Mouse (Mus musculus) stomach, embryonic 14.5 days (tissue): ENCODE measurements at regions not wholly inside any gene's neighbourhood (a gene's known extent, or its start where the extent isn't known, plus 50 kb on each side); places are given as distances from the start of the nearest gene placed in this dataset.
"Not testable (repeated sequence)": the region's sequence is repeated elsewhere in the genome, so short reads cannot be mapped to it uniquely, and the experiment has no call there.

Experiments
- ATAC-seq: fragments of 200-750 bp; cut with Nextera tagmentation; 2 replicates; pipeline ENCODE4 v1.8.0; 2017; ENCODE audit warnings: low read depth, moderate TSS enrichment; ENCODE audit not compliant: insufficient number of reproducible peaks, insufficient read depth, low FRiP score
- H3K27ac ChIP-seq: fragments of 300-500 bp; sonication (generic); 2 replicates; pipeline ENCODE4 v1.5.1; 2014; ENCODE audit warnings: mild to moderate bottlenecking, low read length, moderate library complexity, mixed read lengths
- H3K27me3 ChIP-seq: fragments of 300-500 bp; sonication (generic); 2 replicates; pipeline ENCODE4 v1.6.1; 2014; ENCODE audit warnings: low read length, control low read depth, mixed read lengths; ENCODE audit not compliant: control insufficient read depth, insufficient read depth
- H3K36me3 ChIP-seq: fragments of 300-500 bp; sonication (generic); 2 replicates; pipeline ENCODE4 v1.6.1; 2014; ENCODE audit warnings: mild to moderate bottlenecking, control low read depth, low read length, moderate library complexity, mixed read lengths; ENCODE audit not compliant: control insufficient read depth, insufficient read depth
- H3K4me1 ChIP-seq: fragments of 300-500 bp; sonication (generic); 2 replicates; pipeline ENCODE4 v1.6.1; 2014; ENCODE audit warnings: low read length, control low read depth, mixed read lengths; ENCODE audit not compliant: control insufficient read depth, insufficient read depth
- H3K4me2 ChIP-seq: fragments of 300-500 bp; sonication (generic); replicated peaks from 2 replicates; pipeline ENCODE4 v1.6.1; 2014; ENCODE audit warnings: low read depth, low read length, control low read depth
- H3K4me3 ChIP-seq: fragments of 300-500 bp; sonication (generic); 2 replicates; pipeline ENCODE4 v1.5.1; 2014; ENCODE audit warnings: low read depth, low read length, control low read depth
- H3K9ac ChIP-seq: fragments of 300-500 bp; sonication (generic); replicated peaks from 2 replicates; pipeline ENCODE4 v1.6.1; 2014; ENCODE audit warnings: low read depth, mild to moderate bottlenecking, control low read depth, low read length, moderate library complexity, mixed read lengths
- H3K9me3 ChIP-seq: fragments of 300-500 bp; sonication (generic); 2 replicates; pipeline ENCODE4 v1.6.1; 2016; ENCODE audit warnings: low read depth, low read length, control low read depth; ENCODE audit not compliant: control insufficient read depth
- WGBS: fragments of 180-500 bp; shearing (Covaris S2); extraction: QIAGEN DNeasy Blood & Tissue Kit; methylation state at CpG from one replicate; pipeline ENCODE4 v1.1.7; 2014; 5-methylcytosine and 5-hydroxymethylcytosine counted together

GRCm38 (mm10) chr3:147716391-147716790 is 864.2 kb downstream of the Ttll7 start:
- Histone ChIP-seq H3K9me3 (no peaks in the 10 kb centered on the region), H3K4me1 (no peaks in the 10 kb centered on the region), H3K4me2 (no peak overlapping the region), H3K36me3 (no peaks in the 10 kb centered on the region), H3K27ac (no peak overlapping the region), H3K9ac (no peak overlapping the region), H3K4me3 (no peak overlapping the region), H3K27me3 (no peaks in the 10 kb centered on the region)
- 72% methylated on average over 4 of the region's 4 CpGs for WGBS
- ATAC-seq, result no peak

GRCm38 (mm10) chr3:147707401-147707801 is 855.2 kb downstream of the Ttll7 start:
- Histone ChIP-seq H3K9ac (no peak overlapping the region), H3K27me3 (no peaks in the 10 kb centered on the region), H3K4me2 (no peak overlapping the region), H3K9me3 (no peaks in the 10 kb centered on the region), H3K27ac (no peak overlapping the region), H3K4me1 (0 out of 2 replicates have a peak, but pooled peaks cover 2% of the 10 kb centered on the region), H3K4me3 (no peak overlapping the region), H3K36me3 (no peaks in the 10 kb centered on the region)
- ATAC-seq, result no peak; the same call in 1 of the 2 replicates
- WGBS, result 14% methylated on average over 4 of the region's 4 CpGs

DNA sequence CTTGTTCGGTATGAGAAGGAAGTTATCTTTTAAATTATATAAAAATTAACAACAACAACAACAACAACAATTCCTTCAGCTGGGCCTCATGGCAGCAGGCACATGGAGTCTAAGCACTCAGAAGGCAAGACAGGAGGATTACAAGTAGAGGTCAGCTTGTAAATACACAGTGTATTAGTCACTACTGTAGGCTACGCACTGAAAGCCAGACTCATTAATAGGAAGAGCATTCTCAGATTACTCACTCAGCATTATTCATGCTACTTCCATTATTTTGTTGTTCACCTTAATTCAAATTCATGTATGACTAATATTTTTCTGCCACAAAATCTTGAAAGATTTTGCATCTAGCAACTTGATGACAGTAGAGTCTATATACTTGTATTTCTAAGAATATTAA is 831.6 kb downstream of the Ttll7 start:
- WGBS, result 88% methylated on average over 2 of the region's 2 CpGs
- Histone ChIP-seq H3K4me3 (no peak overlapping the region), H3K9ac (no peak overlapping the region), H3K4me1 (no peaks in the 10 kb centered on the region), H3K4me2 (no peak overlapping the region), H3K36me3 (no peaks in the 10 kb centered on the region), H3K27me3 (no peaks in the 10 kb centered on the region), H3K9me3 (no peaks in the 10 kb centered on the region), H3K27ac (no peak overlapping the region)
- ATAC-seq, result no peak

- WGBS, result 50% methylated on average over 1 of the region's 1 CpGs
- no peak for ATAC-seq
- no peaks in the 10 kb centered on the region for H3K4me1 ChIP-seq
These were observed 828.1 kb downstream of the Ttll7 start for GRCm38 (mm10) chr3:147680299-147680698.

DNA sequence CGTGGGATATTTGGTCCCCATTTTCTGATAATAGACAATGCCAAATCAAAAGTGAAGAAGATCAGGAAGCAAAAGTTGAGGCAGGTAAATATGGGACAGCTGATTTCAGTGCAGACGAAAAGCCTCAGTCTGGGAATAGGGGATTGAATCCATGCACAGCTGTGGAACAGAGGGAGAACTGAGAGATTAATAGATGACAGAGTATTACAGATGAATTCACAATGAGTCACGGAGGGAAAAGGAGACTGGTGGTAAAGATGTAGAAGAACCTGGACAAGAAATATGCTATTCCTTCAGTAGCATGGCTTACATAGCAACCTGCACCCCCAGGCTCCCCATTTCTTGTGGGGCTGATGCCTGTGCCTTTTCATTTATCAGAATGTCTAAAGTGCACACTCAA is 810.4 kb downstream of the Ttll7 start:
- Histone ChIP-seq H3K4me1 (no peaks in the 10 kb centered on the region), H3K27me3 (no peaks in the 10 kb centered on the region), H3K4me2 (no peak overlapping the region), H3K9me3 (no peaks in the 10 kb centered on the region), H3K36me3 (no peaks in the 10 kb centered on the region), H3K27ac (no peak overlapping the region), H3K9ac (no peak overlapping the region), H3K4me3 (no peak overlapping the region)
- WGBS, result 74% methylated on average over 3 of the region's 3 CpGs
- no peak for ATAC-seq

More at GRCm38 (mm10) chr3:147680299-147680698, 828.1 kb downstream of the Ttll7 start:
- no peaks in the 10 kb centered on the region for H3K27me3 ChIP-seq
- no peak overlapping the region for H3K4me2 ChIP-seq
- no peaks in the 10 kb centered on the region for H3K9me3 ChIP-seq
- H3K27ac ChIP-seq, result no peak overlapping the region
- no peak overlapping the region for H3K9ac ChIP-seq
- H3K4me3 ChIP-seq, result no peak overlapping the region
- H3K36me3 ChIP-seq, result no peaks in the 10 kb centered on the region

DNA sequence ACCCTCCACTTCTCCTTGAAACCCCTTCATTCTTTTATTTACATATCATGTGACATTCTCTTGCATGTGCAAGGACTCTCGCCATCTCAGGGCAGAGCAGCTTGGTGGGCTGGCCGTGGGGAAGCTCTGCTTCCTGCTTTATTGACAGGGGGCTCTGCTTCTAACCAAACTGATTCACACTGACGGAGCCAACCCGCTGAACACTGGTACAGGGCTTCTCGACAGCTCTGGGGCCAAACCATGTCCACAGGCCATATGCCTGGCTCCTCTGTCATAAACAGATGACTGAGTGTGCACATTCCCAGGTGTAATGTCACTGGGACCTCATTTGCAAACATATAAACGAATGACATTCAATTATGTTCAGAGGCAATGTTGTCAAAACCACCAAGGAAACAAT is 800.7 kb downstream of the Ttll7 start:
- 37% methylated on average over 6 of the region's 6 CpGs for WGBS
- no peak overlapping the region for H3K27ac ChIP-seq
- no peak for ATAC-seq

GRCm38 (mm10) chr3:147635486-147635885 is 783.3 kb downstream of the Ttll7 start:
- not testable (repeated sequence) for H3K9ac ChIP-seq, H3K27ac ChIP-seq, H3K36me3 ChIP-seq, H3K4me3 ChIP-seq, ATAC-seq, H3K27me3 ChIP-seq, H3K4me1 ChIP-seq, H3K9me3 ChIP-seq, H3K4me2 ChIP-seq
- WGBS, result 93% methylated on average over 18 of the region's 21 CpGs

More for the DNA sequence above, 800.7 kb downstream of the Ttll7 start:
- H3K27me3 ChIP-seq, result no peaks in the 10 kb centered on the region
- no peak overlapping the region for H3K9ac ChIP-seq
- no peaks in the 10 kb centered on the region for H3K36me3 ChIP-seq
- no peaks in the 10 kb centered on the region for H3K9me3 ChIP-seq
- H3K4me1 ChIP-seq, result no peaks in the 10 kb centered on the region
- H3K4me3 ChIP-seq, result no peak overlapping the region
- H3K4me2 ChIP-seq, result no peak overlapping the region

GRCm38 (mm10) chr3:147631151-147631550 is 779.0 kb downstream of the Ttll7 start:
- H3K9me3 ChIP-seq, result no peaks in the 10 kb centered on the region
- WGBS, result 68% methylated on average over 3 of the region's 3 CpGs

DNA sequence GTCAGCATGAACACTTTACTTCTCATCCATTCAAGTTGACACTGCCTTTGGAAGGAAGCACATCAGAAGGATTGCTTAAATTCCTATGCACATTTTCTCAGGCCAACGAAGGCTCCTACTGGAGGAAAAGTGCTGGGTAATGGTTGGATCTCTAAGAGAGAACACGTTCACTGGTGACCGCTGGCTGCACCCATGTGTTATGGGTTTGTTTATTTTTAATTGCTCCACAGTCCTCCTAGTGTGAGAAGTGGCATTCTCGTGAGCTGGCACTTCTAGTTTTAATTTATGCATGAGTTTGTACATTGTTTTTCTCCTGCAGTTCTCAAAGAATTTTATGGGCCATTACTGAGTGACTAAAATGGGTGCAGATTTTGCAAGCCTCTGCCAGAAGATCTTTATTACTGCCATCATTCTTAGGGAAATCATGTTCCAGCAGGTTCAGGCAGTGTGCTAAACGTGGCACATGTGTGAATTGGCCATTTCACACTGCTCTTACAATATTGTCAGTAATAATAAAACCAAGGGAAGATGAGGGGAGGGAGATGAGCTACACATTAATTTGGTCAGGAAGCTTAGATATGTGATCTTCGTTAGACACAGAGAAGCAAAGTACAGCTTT is 731.6 kb downstream of the Ttll7 start:
- H3K4me3 ChIP-seq, result no peak overlapping the region
- H3K4me2 ChIP-seq, result no peak overlapping the region
- no peak overlapping the region for H3K27ac ChIP-seq
- H3K36me3 ChIP-seq, result no peaks in the 10 kb centered on the region
- no peaks in the 10 kb centered on the region for H3K27me3 ChIP-seq
- WGBS, result 54% methylated on average over 6 of the region's 6 CpGs
- H3K4me1 ChIP-seq, result no peaks in the 10 kb centered on the region
- H3K9me3 ChIP-seq, result no peaks in the 10 kb centered on the region
- no peak for ATAC-seq
- H3K9ac ChIP-seq, result no peak overlapping the region

More at GRCm38 (mm10) chr3:147631151-147631550, 779.0 kb downstream of the Ttll7 start:
- ATAC-seq, result no peak
- Histone ChIP-seq H3K4me3 (no peak overlapping the region), H3K4me2 (no peak overlapping the region), H3K27me3 (no peaks in the 10 kb centered on the region), H3K4me1 (no peaks in the 10 kb centered on the region), H3K36me3 (no peaks in the 10 kb centered on the region), H3K9ac (no peak overlapping the region), H3K27ac (no peak overlapping the region)
